Mouse (Mus musculus) embryo, embryonic 10 days (tissue): ENCODE measurements around the gene Olfr632.
A peak's percentile ranks its signal among the peaks of the same experiment; 100 is the strongest.
"Not testable (repeated sequence)": the region's sequence is repeated elsewhere in the genome, so short reads cannot be mapped to it uniquely, and the experiment has no call there.

ENCODE experiments used
- DNase-seq: peaks from one replicate; pipeline ENCODE4 v3.0.0-alpha.2; 2015; ENCODE audit warnings: low spot score

The Olfr632 gene

GRCm38 (mm10) chr7:103934264-103934663 is at the start of gene Olfr632:
Gene Olfr632, plus strand, starts transcription at chr7:103934347.
- no peak for DNase-seq

- DNase-seq: no peak
Measured at GRCm38 (mm10) chr7:103886152-103886551, 48.0 kb upstream of the Olfr632 start, which contains the start of gene Olfr66. Gene Olfr66, minus strand, starts transcription at chr7:103886252.

GRCm38 (mm10) chr7:103894385-103894784 is 39.8 kb upstream of the Olfr632 start, which contains the start of gene Olfr64:
Gene Olfr64, minus strand, starts transcription at chr7:103894485.
- no peak for DNase-seq

- DNase-seq: no peak
Measured at GRCm38 (mm10) chr7:103903187-103903586, 31.0 kb upstream of the Olfr632 start, which contains the start of gene Olfr65. Gene Olfr65, plus strand, starts transcription at chr7:103903487.

GRCm38 (mm10) chr7:103910047-103910446 is 24.1 kb upstream of the Olfr632 start:
- DNase-seq: peak; percentile 28

GRCm38 (mm10) chr7:103912969-103913511 is 21.1 kb upstream of the Olfr632 start:
- peak; percentile 66 for DNase-seq

- DNase-seq: no peak
Measured at GRCm38 (mm10) chr7:103915338-103915737, 18.8 kb upstream of the Olfr632 start.

- no peak for DNase-seq
Measured at GRCm38 (mm10) chr7:103928525-103928924, 5.6 kb upstream of the Olfr632 start, which contains the start of gene Olfr631. Gene Olfr631, plus strand, starts transcription at chr7:103928825.

GRCm38 (mm10) chr7:103942730-103943129 is 8.6 kb downstream of the Olfr632 start:
- peak; percentile 78 for DNase-seq

- no peak for DNase-seq
Measured at GRCm38 (mm10) chr7:103944137-103944536, 10.0 kb downstream of the Olfr632 start, which contains the start of gene Olfr633. Gene Olfr633, plus strand, starts transcription at chr7:103944437.

GRCm38 (mm10) chr7:103966873-103967272 is 32.7 kb downstream of the Olfr632 start:
- DNase-seq: not testable (repeated sequence)

GRCm38 (mm10) chr7:103970852-103971251 is 36.7 kb downstream of the Olfr632 start, which contains the start of gene Olfr635:
Gene Olfr635, plus strand, starts transcription at chr7:103971152.
- DNase-seq: no peak

GRCm38 (mm10) chr7:103971782-103972181 is 37.6 kb downstream of the Olfr632 start:
- DNase-seq: no peak
